Mouse (Mus musculus) brain, embryonic 18.5 days (tissue): ENCODE data around the gene Ociad2.
A peak's percentile ranks its signal among the peaks of the same experiment; 100 is the strongest.

Source experiments
- DNase-seq: peaks from one replicate; pipeline ENCODE4 v3.0.0-alpha.2; 2012; ENCODE audit warnings: low read depth, low spot score

The Ociad2 gene

DNA sequence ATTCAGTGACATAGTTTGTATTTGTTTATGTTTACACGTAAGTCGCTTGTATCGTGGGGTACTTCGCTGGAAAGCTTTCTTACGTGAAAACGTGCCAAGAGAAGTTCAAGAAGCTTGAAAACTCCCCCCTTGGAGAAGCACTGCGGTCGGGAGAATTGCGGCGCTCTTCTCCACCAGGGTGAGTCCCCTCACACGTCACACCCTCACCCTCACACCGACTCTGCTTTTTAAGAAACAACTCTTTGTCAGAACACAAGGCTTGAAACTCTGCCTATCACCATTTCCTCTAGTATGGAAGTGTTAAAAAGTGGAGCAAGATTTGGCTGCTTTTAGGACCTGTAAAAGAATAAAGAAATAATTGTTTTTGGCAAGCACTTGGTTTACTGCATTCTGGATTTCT is 36.3 kb downstream of the Ociad2 start:
- DNase-seq = no peak

DNA sequence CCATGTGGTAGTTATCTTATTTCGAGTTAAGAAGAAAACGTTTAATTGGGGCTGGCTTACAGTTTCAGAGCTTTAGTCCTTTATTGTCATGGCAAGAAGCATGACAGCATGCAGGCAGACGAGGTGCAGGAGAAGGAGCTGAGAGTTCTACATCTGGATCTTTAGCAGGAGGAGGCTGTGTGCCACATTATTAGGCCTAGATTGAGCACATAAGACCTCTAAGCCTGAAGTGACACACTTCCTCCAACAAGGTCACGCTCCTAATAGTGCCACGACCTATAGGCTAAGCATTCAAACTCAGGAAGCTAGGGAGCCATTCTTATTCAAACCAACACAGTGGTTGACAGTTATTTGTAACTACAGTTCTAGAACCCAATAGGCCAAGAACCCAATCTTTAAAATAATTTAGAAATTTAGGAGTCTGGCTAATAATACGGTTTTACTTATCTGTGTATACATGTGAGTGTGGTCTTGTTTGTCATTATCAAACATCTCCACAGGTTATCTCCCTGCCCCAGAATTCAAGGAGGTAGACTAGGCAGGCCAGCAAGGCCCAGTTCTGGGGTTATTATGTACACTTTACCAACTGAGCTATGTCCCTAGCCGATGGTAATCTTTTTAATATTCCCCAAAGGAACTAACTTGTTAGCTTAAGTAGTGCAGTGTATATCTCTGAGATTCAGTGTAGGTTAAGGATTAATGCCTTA is 39.1 kb downstream of the Ociad2 start:
- no peak for DNase-seq

DNA sequence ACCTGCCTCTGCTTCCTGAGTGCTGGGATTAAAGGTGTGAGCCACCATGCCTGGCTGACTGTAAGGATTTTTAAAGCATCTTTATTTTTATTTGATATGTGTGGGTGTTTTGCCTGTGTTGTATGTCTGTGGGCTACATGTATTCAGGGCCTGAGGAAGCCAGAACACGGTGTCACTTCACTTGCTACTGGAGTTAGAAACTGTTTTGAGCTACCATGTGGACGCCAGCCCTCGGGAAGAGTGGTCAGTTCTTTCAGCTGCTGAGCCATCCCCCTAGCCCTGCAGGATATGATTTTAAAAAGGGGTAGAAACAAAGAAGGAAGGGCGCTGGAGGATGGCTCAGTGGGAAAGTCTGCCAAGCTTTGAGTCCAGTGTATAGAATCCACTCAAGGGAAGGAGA is 44.9 kb downstream of the Ociad2 start:
- no peak for DNase-seq

DNA sequence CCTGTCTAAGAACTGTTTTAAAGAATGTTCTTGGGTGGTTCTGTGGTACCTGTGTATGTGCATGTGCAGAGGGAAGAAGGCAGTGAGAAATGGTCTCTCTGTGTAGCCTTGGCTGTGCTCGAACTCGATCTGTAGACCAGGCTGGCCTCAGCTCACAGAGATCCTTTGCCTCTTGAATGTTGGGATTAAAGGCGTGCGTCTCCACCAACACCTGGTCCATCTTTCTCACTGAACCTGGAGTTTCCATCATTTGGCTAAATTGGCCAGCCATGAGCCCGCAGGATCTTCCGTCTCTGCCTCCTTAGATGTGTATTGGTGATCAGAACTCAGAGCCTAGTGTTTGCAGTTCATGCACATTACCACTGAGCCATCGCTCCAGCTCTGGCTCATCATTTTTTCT is 45.8 kb downstream of the Ociad2 start:
- no peak for DNase-seq

DNA sequence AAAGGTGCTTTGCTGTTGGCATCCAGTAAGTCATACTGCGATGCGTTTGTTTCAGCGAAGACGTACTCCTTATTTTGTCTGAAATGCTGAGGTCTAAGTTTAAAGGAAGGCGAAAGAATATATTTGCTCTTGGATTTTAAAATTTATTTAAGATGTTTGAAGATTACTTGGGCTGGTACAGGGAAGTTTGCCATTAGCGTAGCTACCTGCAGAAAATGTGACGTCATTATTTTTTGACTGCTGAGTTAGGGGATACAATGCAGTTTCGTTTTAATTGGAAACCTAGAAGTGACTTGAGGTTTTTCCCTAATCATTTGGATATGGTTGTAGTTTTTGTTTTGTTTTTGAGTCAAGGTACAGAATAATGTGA is 47.4 kb downstream of the Ociad2 start:
- no peak for DNase-seq

DNA sequence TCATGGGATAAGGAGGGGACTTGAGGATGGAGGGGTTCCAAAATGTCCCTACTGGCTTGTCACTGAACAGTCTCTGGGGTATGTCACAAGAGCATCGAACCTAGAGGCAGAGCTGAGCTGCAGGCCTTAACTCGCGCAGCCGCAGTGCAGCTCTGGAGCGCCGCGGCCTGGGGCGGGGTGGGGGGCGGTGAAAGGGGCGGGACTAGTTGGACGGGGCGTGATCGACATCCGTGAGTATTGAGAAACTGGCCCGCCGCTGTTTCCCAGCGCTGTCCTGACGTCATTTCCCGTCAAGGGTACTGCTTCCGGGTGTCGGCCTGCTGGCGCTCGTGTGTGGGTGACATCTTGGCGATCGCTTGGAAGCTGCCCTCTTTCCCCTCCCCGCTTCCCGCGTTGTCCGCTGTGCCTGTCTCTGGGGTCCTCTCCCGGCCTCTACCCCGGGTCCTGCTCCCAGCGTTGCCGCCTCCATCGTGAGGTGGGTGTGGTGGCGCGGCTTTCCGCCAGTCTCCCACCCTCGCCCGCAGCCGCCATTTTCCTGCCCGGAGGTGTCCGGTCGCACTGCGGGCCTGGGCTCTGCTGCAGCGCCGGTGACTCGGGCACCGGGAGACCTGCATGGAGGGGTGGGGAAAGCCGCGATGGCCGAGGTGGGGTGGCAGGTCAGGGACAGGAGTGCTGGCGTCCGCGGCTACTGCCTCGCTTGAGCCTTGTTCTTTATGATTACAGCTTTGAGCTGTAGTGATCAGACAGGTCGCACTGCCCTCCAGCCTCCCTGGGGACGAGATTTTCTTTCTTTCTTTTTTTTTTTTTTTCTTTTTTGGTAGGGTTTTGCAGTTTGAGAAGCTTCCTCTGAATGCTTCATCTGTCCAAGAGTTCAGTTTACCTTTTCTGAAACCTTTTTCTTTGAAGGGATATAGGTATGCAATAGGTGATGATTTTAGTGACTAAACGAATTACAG is 48.0 kb downstream of the Ociad2 start, which contains the start of gene Ociad1:
Ociad1 (plus strand) TSS at position 283 of the 956 bp plus-strand sequence.
- DNase-seq = peak; percentile 94

DNA sequence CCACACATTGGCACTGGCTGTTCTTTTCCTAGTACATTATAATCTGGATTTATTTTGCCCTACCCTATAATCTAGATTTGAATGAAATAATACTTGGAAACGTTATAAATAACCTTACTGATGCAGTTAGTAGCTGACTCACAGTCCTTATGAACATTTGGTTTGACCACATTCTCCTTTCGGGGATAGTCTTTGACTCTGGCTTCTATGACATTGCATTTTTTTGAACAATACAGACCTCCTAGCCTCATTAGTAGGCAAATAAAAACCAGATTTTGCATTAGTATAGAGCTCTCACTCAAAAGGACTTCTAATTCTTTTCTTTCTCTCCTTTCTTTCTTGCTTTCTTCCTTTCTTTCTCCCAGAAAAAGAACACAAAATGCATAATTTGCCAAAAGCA is 50.9 kb downstream of the Ociad2 start:
- no peak for DNase-seq

DNA sequence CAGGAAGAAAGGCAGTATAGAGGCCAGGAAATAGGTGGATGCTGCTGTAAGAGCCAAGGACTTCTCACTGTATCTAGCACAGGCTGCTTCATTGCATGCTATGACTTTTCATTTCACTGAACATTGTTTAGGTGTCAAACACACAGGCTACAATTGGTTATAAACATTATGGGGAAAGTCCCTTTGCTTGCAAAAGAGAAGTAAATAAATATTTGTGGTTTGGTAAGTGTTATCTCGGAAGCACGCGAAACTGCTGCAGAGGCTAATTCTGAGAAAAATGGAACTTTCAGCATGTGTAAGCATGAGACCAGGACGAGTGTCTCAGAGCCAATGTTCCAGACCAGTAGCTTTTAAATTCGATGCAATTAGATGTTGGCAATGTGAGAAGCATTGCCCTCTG is 54.2 kb downstream of the Ociad2 start:
- DNase-seq = no peak

DNA sequence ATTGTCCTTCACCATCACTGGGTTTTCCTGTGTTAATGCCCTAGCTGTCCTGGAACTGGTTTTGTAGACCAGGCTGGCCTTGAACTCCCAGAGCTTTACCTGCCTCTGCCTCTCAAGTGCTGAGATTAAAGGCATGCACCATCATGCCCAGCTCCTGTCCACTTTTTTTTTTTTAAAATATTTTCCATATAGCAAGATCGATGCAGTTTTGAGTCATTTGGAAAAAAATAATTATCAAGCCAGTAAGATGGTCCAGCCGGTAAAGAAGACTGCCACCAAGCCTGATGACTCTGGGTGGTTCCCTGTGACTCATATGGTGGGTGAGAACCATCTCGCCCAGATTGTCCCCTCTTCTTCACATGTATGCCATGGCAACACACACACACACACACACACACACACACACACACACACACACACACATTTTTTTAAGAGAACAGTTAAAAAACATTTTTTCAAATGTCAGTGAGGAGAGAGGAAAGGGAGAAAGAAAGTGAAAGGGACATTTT is 55.3 kb downstream of the Ociad2 start:
- no peak for DNase-seq

DNA sequence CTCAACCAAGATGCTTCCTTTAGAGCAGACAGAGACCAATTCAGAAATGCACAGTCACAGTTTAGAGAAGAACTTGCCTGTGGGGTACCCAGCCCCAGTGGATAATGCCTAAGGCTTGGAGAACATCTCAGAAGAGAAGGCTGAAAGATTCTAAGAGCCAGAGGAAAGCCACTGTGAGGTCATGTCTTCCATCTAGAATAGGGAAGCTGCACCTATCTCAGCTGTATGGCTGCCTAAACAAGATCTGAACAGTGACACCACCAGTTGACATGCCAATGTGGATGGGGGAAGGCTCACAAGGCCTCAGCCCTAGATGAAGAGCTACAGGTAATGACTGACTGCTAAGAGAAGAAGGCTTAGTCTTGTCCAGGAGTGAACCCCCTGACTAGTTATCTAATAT is 56.8 kb downstream of the Ociad2 start:
- DNase-seq = no peak

DNA sequence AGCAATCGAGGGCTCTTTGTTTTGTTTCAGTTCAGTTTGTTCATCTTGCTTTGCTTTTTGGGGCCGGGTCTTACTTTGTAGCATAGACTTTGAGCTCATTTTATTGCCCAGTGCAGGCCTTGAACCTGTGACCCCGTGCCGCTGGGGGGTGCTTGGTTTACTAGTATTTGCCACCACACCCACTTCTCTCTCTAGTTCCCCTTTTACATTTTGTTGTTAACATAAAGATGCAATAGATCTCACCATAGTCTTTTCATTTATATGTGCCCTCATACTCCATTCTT is 60.3 kb downstream of the Ociad2 start:
- no peak for DNase-seq

DNA sequence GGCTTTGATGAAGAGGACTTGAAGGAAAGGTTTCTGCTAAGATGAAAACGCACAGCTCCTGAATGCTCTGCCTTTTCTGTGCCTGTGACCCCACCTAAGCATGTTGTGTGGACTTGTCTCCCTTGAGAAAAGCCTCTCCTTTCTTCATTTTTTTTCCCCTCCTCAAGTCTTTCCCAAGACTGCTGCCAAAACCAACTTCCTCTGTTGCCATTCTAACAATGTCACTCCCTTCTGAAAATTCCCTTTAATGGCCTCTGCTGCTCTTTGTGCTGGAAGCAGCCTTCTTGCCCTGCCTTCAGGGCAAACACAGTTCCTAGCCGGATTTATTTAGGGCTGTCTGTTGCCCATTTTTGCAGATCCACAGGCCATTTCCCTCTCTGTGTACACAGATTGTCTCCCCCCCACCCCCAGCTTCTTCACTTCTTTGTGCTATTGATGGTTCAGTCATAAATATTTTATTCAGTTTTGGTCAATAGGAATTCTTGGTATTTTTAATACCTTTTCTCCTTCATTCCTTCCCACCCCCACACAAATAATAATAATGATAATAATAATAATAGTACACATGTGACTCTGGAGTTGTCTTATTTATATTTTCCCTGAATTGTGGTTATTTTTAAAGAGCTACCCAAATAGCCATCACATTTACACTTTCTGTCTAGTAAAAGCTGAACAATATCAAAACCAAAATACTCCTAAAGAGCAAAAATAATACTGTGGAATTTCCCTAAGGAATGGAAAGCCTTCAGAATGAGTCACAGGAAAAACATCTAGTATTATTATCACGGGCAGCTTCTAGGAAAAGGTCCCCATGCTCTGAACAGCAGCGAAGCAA is 60.9 kb downstream of the Ociad2 start:
- DNase-seq = no peak

DNA sequence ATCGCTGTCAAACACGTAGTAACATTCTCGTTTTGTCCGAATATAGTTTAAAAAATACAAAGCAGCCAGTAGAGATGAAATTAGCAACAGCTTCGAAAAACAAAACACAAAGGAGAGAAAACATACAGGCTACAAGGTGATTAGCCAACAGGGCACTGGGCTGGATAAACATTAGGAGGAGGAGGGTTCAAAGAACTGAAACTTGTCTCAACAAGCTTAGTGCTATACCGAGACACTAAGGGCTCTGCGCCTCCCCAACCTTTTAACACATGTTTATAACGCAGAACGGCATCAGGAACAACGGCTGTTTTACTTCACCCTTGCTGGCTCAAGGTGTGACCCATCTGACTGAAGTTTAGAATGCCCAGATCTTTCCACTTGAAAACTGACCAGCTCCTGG is 61.6 kb downstream of the Ociad2 start:
- DNase-seq = no peak

DNA sequence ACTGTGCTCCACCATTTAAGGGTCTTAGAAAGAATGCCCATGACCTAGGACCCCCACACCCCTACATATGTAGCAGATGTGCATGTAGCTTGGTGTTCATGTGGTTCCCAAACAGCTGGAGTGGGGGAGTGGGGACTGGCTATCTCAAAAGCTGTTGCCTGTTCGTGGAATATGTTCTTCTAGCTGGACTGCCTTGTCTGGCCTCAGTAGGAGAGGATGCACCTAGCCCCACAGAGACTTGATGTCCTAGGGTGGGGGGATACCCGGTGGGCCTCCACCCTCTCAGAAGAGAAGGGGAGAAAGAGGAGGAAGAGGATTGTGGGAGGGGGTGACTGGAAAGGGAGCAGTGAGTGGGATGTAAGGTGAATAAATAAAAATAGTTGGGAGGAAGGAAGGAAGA is 65.9 kb downstream of the Ociad2 start:
- no peak for DNase-seq

DNA sequence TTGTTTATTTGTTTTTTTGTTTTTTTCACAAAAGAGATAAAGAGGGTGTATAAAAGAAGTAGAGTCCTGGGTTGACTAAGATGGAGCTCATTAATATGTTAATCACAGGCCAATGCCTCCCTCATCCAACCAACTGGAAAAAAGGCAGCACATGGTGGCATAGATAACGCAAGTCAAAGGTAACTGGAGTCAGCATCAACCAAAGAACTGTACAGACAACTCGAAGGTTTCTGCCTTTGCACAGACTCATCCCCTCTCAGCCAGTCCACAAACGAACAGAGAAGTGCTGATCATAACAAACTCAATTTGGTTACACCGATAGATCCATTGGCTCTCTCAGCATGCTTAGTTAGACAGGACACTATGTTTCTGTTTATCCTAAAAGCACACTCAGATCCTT is 67.7 kb downstream of the Ociad2 start:
- no peak for DNase-seq
